Mouse (Mus musculus): Measurements from ENCODE around the gene Mov10. TPM values are rescaled to one million over a fixed set of nuclear protein-coding genes. Genes with fewer than 3 reads are reported as not detected.
"Not testable (repeated sequence)": the region's sequence is repeated elsewhere in the genome, so short reads cannot be mapped to it uniquely, and the experiment has no call there.

The Mov10 gene
- polyA plus RNA-seq, 1 experiment = 7.5 TPM

DNA sequence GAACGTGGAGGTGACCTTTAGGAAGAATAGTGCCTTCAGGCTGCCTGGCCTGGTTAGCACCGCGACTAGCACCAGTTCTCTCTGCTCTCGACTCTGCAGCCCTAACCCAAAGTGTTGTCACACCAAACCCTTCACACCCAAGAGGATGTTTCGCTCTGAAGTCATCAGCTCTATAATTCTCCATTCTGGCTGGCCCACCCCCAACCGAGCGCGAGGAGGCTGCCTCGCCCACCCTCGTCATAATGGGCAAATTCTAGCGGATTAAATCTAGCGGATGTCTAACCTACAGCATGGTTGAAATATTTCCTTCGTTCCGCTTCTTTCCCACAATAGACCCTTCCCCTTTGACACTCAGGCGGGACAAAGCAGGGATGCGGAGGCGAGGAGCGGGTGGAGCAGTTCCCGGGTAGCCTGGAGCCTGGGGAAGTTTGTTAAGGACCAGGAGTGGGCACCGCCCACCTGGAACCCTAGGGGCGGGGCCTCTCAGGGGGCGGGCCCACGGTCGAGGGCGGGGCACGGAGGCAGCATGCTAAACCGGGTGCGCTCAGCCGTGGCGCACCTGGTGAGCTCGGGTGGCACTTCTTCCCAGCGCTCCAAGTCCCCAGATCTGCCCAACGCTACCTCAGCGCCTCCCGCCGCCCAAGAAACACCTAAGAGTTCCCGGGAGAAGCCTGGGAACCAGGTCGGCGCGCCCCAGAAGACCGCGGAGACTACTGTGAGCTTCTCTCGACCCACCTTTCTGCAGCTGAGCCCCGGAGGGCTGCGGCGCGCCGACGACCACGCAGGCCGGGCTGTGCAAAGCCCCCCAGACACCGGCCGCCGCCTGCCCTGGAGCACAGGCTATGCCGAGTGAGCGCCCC is 37.6 kb downstream of the Mov10 start, which contains the start of gene Ppm1j:
TSS of gene Ppm1j (plus strand) at position 496 of the 860 bp plus-strand sequence.
- no peak for DNase-seq (ENCODE audit: low spot score)

DNA sequence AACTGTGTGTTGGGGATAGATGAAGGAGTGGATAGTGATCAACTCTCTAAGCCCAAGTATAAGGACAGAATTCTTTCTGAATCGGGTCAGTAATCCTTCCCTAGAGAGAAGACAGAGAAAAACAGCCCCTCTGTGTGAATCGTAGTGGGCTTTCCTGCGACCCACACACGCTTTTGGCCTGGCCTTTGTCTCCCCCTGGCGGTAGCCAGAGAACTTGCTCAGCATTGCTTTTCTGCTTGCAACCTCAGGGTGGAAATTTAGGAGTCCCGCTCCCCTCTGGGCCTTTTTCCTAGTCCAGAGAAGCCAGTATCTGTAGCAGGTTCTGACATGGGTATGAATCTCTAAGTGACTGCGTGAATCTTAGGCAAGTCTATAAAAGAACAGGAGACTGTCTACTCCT is 38.4 kb downstream of the Mov10 start:
- no peak for DNase-seq (ENCODE audit: low spot score)

DNA sequence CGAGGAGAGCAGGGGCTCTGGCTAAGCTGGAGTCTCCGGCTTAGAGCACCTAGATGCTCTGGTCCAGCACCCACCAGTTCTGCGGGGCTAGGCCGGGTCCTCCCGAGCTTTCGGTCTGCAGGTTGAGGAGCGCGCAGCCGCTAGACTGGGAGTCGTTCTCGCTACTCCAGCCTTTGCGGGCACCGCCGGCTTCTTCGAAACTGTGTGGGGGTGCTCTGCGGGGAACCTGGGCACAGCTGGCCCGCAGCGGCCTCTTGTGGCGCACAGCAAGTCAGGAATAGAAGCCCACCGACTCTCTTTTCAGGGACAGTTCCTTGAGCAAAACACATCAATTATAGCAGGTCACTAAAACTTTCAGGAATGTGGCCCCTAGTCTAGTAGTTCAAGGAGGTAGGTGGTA is 41.0 kb downstream of the Mov10 start:
- DNase-seq (ENCODE audit: low spot score) = no peak

DNA sequence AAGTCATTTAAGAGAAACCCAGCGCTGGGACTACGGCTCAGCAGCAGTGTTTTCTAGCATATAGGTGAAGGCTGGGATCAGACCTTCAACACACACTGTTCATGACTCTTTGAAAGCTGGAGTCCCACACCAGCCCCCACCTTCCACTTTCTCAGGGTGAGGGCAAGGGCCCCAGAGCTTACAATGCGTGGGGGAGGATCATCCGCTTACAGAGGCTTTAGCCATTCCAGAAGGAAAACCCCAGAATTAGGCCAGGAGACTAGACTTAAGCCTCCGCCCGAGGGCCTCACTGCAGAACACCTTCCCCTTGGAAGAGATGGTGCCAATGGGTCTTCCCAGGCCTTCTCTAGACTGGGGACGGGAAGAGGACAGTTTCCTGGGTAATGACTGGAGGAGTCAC is 45.1 kb downstream of the Mov10 start:
- no peak for DNase-seq (ENCODE audit: low spot score)

DNA sequence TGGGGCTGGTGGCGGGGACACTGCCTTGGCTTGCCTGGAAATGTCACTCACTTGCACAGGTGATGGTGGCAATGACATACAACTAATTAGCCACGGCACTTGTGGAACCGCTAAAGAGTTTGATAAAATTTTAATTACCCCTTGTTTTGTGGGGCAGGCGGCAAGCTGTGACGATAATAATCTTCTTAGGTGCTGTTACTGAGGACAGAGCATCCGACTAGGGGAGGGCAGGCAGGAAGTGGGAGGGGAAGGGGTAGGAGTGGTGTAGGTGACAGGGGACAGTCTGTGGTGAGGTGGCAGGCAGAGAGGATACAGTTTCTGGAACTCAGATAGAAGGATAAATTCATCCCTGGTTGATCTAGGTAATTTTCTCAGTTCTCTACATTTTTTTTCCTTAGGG is 46.9 kb downstream of the Mov10 start:
- DNase-seq (ENCODE audit: low spot score) = no peak

DNA sequence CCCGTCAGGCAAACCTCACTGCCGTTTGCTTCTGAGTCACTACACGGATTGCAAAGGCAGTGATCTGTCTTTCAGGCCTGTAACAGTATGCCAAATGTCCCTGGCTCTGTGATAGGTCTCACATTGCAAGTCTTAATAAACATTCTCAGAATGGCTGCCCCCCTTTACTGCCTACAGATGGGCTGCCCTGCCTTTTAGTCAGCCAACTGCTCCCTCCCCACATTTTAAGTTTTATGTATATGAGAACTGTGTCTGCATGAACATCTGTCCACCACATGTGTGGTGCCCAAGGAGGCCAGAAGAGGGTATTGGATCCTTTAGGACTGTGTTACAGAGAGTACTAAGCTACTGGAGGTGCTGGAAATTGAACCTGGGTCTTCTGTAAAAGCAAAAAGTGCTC is 47.4 kb downstream of the Mov10 start:
- DNase-seq (ENCODE audit: low spot score) = no peak

DNA sequence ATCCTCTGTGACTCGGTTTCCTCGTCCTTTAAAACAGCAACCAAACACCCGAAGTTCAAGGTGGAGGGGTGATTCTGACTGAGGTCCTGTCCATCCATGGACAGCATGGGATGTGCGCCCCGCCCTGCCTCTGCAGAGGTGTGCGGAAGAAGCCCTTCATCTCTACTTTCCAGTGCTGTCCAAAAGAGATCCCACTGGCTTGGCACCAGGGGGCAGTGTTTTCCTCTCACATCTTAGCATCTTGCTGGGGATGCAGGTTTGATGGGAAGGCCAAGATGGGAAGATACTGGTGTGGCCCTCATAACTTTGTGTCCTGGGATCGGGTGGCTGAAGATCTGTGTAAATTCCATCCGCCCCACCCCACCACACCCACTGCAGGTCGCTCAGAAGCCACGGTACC is 48.3 kb downstream of the Mov10 start:
- DNase-seq (ENCODE audit: low spot score) = no peak

DNA sequence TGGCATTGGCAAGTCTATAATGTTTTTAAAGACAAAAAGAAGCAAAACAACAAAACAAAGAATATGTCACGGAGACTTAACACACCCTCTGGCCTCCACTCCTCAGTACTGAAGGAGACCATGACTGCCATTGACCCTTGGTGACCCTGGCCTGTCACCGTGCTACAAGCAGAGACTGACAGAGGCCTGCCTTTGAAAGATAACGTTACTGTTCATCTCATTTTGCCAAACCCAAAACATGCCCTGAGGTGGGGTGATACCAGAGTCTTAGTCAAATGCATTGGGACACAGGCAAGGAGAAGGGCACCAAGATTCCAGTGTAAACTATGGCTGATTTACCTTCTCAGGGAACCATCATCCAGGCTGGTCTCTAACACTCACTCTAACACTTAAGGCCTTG is 49.2 kb downstream of the Mov10 start:
- DNase-seq (ENCODE audit: low spot score) = no peak

DNA sequence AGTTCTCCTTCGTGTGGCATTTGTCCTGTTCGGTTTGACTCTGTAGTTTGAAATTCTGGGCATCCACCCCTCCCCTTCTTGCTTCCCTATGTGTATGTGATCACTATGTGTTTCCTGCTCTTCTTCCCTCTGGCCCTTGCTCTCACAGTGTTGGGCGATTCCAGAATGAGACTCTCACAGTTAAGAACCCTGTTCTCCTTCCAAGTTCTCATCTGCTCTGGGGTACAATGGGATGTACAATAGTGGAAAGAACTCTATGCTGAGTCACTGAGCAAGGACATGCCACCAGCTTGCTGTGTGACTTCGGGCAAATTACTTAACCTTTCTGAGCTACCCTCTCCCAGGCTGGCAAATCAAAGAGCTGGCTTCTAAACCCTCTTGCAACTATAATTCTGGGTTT is 50.6 kb downstream of the Mov10 start:
- DNase-seq (ENCODE audit: low spot score) = no peak

DNA sequence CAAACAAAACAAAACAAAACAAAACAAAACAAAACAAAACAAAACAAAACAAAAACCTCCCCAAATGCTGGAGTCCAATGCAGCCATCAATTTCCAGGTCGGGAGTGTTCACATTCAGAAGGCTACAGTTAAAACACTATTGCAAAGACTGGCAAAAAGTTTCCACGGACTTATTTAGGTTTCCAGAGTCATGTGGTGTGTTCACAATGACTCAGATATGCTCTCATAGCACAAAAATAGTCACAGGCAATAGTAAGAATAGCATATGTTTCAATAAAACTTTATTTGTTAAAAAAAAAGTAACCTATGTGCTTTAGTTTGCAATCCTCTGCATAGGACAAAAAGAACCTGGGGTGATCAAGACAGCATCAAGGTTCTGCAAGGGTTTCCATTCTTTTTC is 51.2 kb downstream of the Mov10 start:
- DNase-seq (ENCODE audit: low spot score) = no peak

DNA sequence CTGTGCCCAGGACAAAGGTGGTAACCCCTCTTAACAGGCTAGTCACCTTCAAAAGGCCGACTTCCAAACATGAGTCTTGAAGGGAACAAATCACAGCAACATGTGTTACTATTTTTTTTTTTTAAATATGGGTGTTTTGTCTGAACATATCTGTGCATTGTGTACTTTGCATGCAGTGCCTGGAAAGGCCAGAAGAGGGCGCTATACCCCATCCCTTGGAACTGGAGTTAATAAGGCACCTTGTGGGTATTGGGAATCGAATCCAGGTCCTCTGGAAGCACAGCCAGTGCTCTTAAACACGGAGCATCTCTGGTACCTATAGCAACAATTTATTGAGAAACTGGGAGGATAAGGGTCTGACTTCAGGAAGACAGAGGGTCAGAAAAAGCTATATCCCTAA is 53.3 kb downstream of the Mov10 start:
- DNase-seq (ENCODE audit: low spot score) = no peak

DNA sequence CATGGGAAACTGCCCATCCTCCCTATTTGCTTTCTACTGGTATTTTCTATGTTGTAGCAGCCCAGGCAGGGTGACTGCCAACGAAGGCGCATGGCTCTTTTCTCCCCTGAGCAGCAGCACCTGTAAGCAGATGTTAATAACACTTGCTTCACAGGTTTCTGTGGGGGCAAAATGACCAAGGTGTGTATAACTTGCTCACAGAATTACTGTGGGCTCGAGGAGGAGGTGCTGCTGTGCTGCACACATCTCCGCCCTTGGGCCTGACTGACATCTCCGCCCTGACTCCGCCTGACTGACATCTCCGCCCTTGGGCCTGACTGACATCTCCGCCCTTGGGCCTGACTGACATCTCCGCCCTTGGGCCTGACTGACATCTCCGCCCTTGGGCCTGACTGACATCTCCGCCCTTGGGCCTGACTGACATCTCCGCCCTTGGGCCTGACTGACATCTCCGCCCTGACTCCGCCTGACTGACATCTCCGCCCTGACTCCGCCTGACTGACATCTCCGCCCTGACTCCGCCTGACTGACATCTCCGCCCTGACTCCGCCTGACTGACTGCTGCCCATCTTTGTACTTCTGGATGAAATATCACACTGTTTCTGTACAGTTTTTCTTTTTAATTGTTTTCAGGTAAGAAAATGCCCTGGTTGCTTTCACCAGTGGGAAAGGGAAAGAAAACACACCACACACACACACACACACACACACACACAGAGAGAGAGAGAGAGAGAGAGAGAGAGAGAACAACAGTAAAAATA is 56.1 kb downstream of the Mov10 start:
- not testable (repeated sequence) for DNase-seq (ENCODE audit: low spot score)

DNA sequence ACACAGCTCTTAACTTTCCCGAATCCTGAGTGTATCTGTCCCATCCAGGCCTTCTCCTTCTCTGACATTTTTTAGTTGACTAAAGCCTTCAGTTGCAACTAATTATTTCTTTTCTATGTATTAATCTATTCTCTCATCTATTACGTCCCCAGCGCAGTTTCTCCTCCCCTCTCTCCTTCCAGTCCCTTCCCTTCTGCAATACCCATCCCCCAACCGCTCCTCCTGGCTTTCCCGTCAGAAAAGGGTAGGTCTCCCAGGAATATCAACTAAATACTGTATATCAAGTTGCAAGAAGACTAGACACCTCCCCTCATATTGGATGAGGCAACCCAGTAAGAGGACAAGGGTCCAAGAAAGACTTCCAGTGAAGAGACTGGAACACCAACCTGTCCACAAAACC is 59.5 kb downstream of the Mov10 start:
- DNase-seq (ENCODE audit: low spot score) = no peak

DNA sequence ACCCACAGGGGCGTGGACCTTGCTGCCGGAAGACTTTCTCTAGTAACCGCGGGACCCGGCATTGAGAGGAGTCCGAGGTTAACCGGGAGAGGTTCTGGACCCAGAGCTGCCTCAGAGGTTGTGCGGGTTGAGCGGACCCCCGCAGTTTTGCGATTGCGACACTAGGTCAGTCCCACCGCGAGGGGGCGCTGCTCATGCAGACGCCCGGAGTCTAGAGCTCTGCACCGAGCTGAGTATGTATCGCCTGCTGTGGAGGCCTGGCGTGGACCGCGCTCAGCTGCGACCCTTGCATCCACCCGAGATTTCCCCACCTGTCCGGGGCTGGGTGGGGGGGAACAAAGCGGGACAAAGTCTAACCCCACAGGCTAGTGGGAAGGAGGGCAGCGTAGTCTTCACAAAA is 60.0 kb downstream of the Mov10 start:
- DNase-seq (ENCODE audit: low spot score) = peak; percentile 52

DNA sequence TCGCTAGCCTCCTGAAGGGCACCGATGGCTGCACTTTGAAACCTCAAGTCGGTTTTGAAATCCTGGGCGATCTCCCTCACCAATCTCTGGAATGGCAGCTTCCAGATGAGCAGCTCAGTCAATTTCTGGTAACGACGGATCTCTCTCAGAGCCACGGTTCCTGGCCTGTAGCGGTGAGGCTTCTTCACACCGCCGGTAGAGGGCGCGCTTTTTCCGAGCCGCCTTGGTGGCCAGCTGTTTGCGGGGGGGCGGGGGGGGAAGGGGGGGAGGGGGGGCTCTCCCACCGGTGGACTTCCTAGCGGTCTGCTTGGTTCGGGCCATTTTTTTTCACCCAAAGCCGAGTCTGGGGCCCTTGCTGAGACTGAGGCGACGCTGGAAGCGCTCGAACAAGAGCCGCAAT is 65.5 kb downstream of the Mov10 start:
- DNase-seq (ENCODE audit: low spot score) = not testable (repeated sequence)

Other genes starting within 250 kb of the Mov10 start
- gene Slc16a1, start 179.9 kb downstream of the Mov10 start, polyA plus RNA-seq (2012; rRNA removed) = 24.7 and 25.4 TPM in 2 replicates
- gene Ppm1j, start 37.5 kb downstream of the Mov10 start, polyA plus RNA-seq (2012; rRNA removed) = 2.1 and 2.2 TPM in 2 replicates
- gene Fam19a3, start 36.7 kb downstream of the Mov10 start, polyA plus RNA-seq (2012; rRNA removed) = 0.18 and 0.45 TPM in 2 replicates
- 124 and 138 TPM in 2 replicates for gene Rhoc, start 30.2 kb downstream of the Mov10 start, polyA plus RNA-seq (2012; rRNA removed)
- gene St7l, start 45.4 kb upstream of the Mov10 start, polyA plus RNA-seq (2012; rRNA removed) = 16.4 and 18.1 TPM in 2 replicates
- gene Capza1, start 45.9 kb upstream of the Mov10 start, polyA plus RNA-seq (2012; rRNA removed) = 46.7 and 53.9 TPM in 2 replicates
- 14.3 and 19.6 TPM in 2 replicates for gene Wnt2b, start 143.4 kb upstream of the Mov10 start, polyA plus RNA-seq (2012; rRNA removed)
- 4.0 and 7.9 TPM in 2 replicates for gene Cttnbp2nl, start 234.6 kb upstream of the Mov10 start, polyA plus RNA-seq (2012; rRNA removed)
- not detected in 2 replicates for gene 4930564D02Rik, start 248.3 kb upstream of the Mov10 start, polyA plus RNA-seq (2012; rRNA removed)